Mouse (Mus musculus) liver, adult (tissue): ENCODE measurements at regions not wholly inside any gene's neighbourhood (a gene's known extent, or its start where the extent isn't known, plus 50 kb on each side); places are given as distances from the start of the nearest gene placed in this dataset.

Source experiments
- GATA4 ChIP-seq: IDR thresholded peaks from 2 replicates; pipeline ENCODE4 v1.6.1; 2014; ENCODE audit warnings: mild to moderate bottlenecking, low read length; ENCODE audit not compliant: insufficient replicate concordance

- TF ChIP-seq GATA4, result no peak
Measured at GRCm38 (mm10) chr9:85920745-85921614, 78.8 kb downstream of the Tpbg start.

- TF ChIP-seq GATA4, result no peak
Measured at GRCm38 (mm10) chr9:85925259-85925658, 83.1 kb downstream of the Tpbg start.

DNA sequence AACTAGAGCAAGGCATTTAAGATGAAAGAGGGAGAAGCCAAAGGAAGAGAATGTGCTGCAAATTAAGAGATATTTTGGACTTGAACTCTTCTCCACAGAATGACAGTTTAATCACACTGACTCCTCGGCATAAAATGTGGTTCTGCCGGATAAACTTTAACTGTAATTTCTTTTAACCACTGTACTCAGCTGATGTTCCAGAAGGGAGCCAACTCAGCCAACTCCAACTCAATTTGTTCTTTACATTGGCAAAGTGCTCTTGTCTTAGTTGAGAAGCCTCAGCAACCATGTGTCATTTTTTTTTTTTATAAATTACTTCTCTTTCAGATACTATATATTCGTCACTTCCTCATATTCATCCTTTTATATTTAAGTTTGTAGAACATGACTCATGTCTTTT, 90.0 kb downstream of the Tpbg start:
- no peak for TF ChIP-seq GATA4

GRCm38 (mm10) chr9:85948495-85949137, 106.4 kb downstream of the Tpbg start:
- TF ChIP-seq GATA4, result no peak

DNA sequence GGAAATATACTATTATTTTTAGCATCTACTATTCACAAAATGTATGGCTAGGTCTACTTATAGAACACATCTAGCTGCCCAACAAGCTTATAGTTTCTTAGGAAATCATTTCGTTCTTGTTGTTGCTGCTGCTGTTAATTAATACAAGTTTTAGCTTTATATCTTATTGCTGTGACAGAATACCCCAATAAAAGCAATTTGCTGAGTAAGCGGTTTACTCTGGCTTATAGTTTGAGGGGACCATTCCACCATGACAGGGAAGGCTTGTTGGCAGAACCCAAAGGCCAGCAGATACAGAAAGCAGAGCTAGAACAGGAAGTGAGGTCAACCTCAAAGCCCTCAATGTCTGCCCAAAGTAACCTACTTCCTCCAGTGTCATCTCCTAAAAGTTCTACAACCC, 109.6 kb downstream of the Tpbg start:
- TF ChIP-seq GATA4, result no peak

- no peak for TF ChIP-seq GATA4
Measured at GRCm38 (mm10) chr9:85970076-85970475, 127.9 kb downstream of the Tpbg start.

DNA sequence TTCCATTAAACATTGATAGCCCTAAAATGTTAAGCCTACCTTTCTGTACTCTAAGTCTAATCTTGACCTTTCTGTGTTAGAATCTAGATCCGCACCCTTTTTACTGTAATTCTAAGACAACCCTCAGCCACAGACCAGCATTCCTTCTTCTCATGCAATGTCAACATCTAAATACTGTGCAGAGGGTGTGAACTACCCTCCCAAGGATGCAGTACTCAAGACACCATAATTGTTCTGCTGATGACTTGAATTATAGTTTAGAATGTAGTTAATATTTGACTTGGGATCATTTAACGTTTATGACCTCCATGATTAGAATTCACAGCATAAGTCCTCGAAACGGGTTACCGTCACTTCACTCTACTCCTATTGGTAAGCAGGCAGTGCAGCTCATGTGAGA, 139.2 kb downstream of the Tpbg start:
- TF ChIP-seq GATA4, result no peak

DNA sequence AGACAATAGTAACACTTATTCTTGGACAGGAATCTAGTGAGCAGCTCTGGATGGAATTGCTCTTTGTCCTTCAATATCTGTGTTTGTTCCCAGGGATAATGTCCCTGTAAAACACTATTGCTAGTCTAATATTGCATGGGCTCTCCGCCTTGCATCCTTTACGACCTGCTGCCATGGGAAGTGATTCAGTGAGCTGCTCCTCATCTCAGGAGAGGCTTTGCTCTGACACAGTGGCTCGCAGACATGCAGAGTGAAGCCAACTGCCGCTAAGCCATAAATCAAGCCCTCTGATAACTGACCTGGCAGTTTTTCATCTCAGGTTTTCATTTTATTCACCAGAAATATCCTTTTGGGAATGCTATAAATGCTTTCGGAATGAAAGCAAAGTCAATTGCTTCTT, 143.5 kb downstream of the Tpbg start:
- TF ChIP-seq GATA4, result no peak

DNA sequence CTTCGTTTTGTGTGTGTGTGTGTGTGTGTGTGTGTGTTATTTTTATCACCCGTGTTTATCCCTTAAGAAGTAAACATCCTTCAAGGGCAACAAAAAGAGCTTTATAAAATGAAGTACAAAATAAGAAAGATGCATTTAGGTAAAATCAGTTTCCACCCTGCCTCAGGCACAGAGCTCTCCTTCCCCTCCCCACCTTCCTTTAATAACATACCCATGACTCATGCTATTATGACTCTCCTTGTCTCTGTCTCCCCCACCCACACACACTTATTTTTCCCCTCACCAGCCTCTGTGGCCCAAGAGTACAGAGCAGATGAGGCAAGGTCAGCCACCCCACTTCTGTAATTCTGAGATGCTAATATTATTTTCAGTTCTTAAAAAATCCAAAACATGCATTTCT, 144.0 kb downstream of the Tpbg start:
- TF ChIP-seq GATA4, result no peak

DNA sequence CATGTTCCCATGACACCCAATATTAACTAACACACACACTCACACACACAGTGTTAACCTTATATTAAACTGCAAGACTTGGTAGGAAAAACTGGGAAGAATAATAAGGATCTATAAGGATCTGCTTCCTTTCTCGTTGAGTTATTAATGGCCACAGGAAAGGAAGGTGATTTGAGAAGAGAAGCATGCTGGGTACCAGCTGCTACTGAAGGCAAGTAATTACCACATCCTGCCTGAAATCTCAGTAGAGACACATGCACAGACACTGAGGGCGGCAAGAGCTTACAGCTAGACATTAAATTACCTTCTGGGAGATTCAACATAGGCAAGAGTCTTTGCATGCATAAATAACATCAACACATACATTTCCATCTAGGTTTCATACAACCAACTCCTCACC, 160.8 kb downstream of the Tpbg start:
- TF ChIP-seq GATA4, result no peak

GRCm38 (mm10) chr9:86011661-86012060, 169.5 kb downstream of the Tpbg start:
- TF ChIP-seq GATA4, result no peak

DNA sequence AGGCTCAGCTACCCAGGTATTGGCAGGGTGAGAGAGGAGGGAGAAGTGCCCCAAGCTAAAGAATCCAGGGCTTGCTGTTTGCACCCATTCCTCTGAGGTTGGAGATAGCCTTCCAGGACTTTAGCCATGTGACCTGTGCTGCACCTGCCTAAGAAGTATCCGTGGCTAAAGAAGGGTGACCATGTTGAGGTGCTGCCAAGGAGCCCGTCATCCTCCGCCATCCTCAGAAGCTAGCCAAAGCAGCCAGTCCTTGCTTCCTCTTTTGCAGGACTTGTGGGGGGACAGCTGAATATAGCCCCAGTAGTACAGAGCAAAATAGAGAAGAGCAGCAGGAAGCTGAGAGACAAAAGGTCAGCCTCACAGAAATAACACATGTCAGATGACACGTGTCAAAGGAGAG, 173.7 kb downstream of the Tpbg start:
- TF ChIP-seq GATA4, result no peak

DNA sequence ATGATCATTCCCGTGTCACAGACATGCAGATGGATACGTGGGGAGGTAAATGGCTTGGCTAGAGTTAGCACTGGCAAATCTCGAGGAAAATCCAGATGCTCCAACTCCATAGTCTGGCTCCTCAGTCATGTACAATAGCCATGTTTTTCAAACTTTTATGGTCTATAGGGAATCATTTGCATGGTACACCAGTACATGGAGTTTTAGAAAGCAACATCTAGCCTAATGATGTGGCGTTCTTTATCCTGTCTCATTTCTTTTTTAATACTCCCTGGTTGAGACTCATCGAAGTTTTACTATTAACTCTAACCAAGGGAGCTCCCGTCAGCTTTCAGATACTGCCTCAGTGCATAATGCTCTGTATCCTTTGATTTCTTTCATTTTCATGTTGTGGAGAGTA, 178.0 kb downstream of the Tpbg start:
- no peak for TF ChIP-seq GATA4

- no peak for TF ChIP-seq GATA4
Measured at GRCm38 (mm10) chr9:86020765-86021164, 178.6 kb downstream of the Tpbg start.

DNA sequence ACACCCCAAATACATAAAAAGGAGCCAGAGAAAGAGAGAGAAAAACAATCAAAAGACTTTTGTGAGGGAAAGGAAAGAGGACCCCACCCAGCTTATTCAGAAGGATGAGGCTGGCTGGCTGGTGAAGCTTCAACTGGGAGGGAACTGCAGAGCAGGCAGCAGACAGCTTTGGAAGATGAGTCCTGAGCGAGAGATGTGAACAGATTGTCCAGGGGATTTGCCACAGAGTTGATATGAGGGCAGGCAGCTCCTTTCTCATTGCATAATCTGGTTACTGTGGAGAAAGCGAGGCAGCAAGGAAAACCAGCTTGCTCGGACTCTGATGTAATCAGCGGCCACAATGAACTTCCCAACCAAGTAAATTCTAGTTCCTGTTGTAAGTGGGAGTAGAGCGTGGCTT, 188.6 kb downstream of the Tpbg start:
- TF ChIP-seq GATA4, result no peak

GRCm38 (mm10) chr9:86044098-86044497, 201.9 kb downstream of the Tpbg start:
- TF ChIP-seq GATA4, result no peak
